Mouse (Mus musculus) heart, adult 2 months (tissue): ENCODE data around the gene Limk1.

ENCODE experiments used
- CTCF ChIP-seq: fragments of 200-600 bp; IDR thresholded peaks from 2 replicates; pipeline ENCODE4 v1.8.1; 2022; ENCODE audit warnings: antibody characterized with exemption, mild to moderate bottlenecking, moderate library complexity
- EP300 ChIP-seq: fragments of 200-500 bp; IDR thresholded peaks from 2 replicates; pipeline ENCODE4 v1.6.1; 2011; ENCODE audit warnings: low read depth, low read length, control low read depth; ENCODE audit not compliant: insufficient read depth
- POLR2A ChIP-seq: fragments of 200-500 bp; IDR thresholded peaks from 2 replicates; pipeline ENCODE4 v1.6.1; 2011; ENCODE audit warnings: mild to moderate bottlenecking, low read depth, low read length, control low read depth; ENCODE audit not compliant: insufficient read depth

- TF ChIP-seq POLR2A (no peak), CTCF (no peak), EP300 (no peak)
Observed at GRCm38 (mm10) chr5:134734920-134735319, 46.5 kb upstream of the Limk1 start.
